Mouse (Mus musculus): ENCODE data around the gene Dapk2.
A peak's percentile ranks its signal among the peaks of the same experiment; 100 is the strongest.

Gene Dapk2

DNA sequence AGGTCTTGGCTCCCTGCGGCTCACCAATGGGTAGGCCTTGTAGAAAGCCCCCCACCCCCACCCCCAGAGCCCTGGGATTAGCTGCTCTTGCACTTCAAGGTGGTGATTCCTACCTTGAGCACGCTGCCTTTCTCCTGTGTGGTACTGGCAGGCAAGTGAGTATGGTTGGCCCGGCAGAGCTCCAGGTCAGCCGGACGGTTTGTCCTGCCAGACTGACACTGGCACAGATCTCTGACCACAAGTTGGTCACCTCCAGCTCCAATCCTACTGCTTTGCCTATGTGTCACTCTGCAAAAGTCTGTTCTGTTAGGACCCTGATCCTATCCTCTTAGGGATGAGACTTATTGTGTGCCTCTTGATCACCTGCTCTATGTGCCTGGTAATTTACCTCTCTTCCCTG, 26.5 kb downstream of the Dapk2 start:
- DNase-seq (ENCODE audit: low read depth, low spot score) = no peak

DNA sequence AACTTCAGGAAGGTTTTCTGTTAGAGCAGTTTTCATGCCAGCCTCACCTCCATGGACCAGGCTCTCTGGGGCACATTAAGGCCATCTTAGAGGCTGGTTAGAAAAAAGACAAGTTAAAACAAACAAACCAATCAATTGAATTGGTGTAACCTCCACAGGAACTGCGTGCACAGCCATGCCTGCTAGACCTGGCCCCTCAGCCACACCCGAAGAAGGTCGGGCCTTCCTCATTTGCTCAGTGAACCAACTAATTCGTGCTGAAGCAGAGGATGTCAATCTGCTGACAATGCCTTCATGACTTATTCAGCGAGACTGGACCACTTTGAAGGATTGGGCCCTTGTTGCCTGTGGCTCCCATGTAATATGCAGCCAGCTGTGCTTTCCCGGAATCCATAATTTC, 28.4 kb downstream of the Dapk2 start:
- DNase-seq (ENCODE audit: low read depth, low spot score) = no peak

DNA sequence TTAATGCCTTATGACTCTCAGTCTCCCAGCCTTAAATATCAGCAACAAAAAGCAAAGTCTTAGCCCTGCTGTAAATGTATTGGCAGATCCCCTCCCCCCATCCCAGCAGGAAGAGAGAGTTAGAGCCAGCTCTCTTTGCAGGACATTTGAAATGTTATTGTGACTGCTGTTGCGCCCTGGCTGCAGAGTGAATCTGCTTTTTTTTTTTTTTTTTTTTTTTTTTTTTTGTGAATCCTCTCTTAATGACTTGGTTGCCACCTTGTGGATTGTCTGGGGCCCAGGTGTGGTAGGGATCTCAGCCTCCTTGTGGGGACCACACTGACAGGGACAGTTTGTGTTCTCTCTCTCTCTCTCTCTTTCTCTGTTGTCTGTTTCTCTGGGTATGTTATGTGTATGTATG, 31.0 kb downstream of the Dapk2 start:
- DNase-seq (ENCODE audit: low read depth, low spot score) = no peak

DNA sequence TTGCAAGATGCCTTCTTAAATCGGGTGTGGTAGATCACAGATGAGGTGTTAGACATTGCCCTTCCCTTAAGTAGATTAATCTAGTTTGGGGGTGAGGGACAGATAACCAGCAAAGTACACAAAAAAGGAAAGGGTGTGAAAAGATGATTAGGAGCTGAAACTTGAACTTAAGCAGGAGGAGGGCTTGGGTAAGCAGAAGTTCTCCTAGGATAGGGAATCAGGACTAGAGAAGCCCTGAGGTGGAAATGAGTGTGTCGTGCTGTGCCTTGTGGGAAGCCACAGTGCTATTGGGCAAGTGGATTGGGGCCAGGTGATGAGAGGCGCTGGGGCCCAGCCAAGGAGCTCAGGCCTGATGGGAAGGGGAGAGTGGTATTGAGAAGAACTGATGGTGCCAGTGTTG, 36.0 kb downstream of the Dapk2 start:
- no peak for DNase-seq (ENCODE audit: low read depth, low spot score)

DNA sequence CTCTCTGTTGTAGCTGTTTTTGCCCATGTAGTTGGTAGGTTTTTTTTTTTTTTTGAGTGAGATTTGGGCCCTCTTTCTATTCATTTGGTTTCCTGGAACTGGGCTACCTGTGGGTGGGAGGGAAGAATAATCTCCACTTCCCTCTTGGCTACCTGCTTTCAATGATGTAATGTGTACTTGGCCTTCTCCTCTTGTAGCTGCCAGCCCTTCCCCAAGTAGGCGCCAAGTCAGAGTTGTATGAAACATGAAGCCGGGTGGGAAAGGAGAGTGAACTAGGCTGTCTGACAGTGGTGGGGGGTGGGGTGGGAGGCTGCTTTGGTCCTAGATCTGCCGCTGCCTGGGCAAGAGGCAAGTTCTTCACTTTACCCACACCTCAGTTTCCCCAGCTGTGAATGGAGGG, 38.5 kb downstream of the Dapk2 start:
- DNase-seq (ENCODE audit: low read depth, low spot score) = no peak

DNA sequence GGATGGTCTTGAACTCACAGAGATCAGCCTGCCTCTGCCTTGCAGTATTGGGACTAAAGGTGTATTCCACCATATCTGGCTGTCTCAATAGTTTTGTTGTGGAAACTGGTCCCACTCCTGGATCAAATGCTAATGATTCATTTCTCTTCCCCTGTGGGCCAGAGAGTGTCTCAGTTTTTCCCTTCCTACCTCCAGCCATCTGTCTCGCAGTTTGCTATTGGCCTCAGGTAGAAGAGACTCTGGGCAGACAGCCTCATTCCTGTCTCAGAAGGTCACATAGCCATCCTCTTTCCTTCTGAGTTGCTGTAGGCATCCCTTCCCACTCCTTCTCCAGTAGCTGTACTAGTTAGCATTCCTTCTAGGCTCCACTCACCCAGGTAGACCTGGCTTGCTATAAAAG, 40.5 kb downstream of the Dapk2 start:
- DNase-seq (ENCODE audit: low read depth, low spot score) = no peak

DNA sequence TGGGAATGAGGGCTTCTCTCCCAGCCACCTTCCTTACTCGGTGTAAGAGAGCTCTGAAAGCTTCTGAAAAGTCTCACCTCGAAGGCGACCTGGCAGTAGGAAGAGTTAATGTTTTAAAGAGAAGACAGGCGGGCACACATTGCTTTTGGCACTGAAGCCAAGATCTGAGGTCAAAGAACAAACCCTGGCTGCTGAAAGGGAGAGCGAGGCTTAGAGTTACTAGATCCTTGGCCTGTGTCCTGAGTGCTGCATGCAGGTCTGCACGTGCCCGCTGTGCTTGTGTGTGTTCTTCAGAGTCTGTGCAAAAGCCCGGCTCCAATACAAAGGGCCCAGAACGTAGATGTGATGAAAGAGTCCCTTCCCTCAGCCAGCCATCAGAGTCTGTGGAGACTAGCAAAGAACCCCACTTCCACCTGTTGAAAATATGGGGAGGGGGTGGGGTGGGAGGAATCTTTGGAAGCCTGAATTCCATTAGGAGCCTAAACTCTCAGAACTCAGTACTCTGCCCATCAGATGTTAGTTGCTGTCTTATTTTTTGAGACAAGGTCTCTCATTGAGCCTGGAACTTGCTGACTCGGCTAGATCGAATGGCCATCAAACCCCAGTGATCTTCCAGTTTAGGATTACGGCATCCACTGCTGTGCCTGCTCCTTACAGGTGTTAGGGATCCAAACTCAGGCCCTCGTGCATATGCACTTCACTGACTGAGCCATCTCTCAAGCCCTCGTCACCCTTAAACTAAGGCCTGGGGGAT, 41.8 kb downstream of the Dapk2 start:
- no peak for DNase-seq (ENCODE audit: low read depth, low spot score)

DNA sequence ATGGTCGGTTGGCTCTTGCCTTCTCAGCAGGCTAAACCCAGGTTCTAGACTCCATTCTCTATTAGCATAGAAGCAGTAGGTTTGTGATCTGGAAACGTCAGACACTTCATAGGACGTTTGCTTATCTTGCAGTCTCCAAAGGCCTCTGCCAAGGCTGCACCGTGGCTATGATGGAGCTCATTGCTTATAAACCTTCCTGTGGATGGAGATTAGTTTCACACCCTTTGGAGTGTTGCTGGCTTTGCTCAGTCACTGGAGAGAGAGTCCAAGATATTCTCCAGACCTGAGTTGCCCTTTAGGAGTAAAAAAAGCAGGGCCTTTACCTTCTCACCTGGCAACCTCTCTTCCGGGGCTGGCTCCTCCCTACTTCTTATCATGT, 42.4 kb downstream of the Dapk2 start:
- no peak for DNase-seq (ENCODE audit: low read depth, low spot score)

DNA sequence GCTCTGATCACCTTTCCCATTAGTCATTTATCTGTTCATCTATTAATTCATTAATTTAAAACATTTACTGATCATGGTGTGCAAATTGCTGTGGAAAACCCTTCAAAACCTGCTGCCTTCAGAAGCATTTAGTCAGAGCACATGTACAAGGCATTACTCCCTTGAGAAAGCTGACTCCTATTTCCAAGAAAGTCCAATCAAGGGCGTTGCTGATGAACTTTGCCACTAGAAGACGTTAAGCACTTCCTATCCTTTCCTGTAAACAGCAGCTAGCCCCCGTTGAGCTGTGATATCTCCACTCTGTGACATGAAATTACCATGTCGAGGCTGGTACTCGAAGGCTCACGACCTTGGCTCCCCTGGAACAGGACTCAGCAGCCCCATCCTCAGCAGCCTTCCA, 43.6 kb downstream of the Dapk2 start:
- no peak for DNase-seq (ENCODE audit: low read depth, low spot score)

DNA sequence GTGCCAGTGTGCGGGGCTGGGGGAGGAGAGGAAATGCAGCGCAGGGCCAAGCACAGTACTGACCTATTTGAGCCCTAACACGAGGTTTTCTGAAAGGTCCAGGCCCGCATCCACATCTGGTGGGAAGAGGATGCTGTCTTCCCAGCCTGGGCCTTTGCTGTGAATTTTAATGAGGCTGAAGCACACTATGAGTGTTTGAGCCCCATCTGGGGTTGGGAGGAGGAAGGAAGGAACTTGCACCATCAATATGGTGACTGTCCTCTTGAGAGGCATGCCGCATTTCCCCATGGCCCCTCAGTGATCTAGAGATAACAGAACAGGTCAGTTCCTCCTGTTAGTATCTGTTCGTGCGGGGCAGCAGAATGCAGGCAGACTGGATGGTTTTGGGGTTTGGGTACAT, 44.4 kb downstream of the Dapk2 start:
- no peak for DNase-seq (ENCODE audit: low read depth, low spot score)

DNA sequence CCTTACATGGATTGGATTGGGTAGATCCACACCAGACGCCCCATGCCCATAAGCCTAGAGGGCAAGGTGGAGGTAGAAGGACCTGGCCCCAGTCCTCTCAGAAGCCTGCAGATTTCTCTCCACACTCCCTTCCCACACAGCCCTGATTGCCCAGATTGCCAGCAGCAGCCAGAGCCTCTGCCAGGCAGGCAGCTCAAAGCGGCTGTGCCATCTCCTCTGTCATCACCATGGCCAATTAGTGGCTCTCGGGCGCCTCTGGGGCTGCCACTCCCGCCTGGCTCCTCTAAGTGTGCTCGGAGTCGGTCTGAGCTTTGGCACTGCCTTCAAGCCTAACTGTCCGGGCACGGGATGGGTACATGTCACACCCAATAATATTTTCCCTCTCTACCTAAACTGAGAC, 47.7 kb downstream of the Dapk2 start:
- DNase-seq (ENCODE audit: low read depth, low spot score) = no peak

DNA sequence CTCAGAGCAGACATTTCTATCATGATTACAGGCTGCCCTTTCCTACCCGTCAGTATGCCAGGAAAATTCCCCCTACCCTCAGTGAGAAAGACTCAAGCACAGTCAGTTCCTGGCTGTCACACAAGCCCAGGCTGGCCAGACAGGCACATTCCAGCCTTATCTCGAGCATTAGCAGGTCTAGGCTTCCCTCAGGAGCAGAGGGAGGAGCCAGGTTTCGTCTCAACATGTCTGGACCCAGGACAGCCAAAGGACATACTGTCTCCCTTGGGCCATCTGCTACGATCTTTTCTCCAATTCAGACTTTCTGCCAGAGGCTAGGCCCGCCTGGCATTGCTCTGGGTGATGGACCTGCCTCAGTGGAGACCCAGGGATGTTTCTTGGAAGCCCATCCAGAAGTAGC, 48.8 kb downstream of the Dapk2 start:
- DNase-seq (ENCODE audit: low read depth, low spot score) = no peak

DNA sequence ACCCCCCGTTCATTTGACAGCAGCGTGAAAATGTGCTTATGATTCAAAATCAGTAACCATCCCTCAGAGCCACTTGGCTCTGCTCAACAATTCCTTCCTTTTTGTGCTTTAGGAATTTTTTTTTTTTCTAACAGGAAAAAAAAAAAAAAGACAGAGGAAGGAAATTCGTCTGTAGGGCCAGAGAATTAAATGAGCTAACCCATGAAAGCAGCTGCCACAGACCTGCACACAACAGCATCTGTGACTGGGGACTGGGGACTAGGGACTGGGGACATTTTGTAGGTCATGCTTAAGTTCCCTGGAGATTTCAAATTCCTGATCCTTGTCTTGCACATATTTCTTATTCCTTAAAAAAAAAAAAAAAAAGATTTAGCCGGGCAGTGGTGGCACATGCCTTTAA, 53.4 kb downstream of the Dapk2 start:
- no peak for DNase-seq (ENCODE audit: low read depth, low spot score)

DNA sequence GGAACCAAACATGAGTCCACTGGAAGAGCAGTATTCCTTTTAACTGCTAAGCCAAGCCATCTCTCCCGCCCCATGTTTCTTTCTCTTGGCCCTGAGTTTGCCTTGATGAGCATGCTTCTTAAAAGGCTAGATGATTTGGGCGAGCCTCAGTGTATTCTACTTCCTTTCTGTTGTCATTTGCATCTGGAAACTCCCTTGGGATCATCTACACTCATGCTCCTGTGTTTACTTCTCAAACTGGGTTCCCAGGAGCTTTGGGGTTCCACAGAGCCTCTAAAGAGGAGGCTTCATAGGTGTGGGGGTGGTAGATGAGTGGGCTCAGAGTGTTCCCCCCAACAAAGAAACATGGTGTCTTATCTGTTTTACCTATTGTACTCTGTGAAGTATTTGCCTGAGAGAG, 54.1 kb downstream of the Dapk2 start:
- DNase-seq (ENCODE audit: low read depth, low spot score) = no peak

DNA sequence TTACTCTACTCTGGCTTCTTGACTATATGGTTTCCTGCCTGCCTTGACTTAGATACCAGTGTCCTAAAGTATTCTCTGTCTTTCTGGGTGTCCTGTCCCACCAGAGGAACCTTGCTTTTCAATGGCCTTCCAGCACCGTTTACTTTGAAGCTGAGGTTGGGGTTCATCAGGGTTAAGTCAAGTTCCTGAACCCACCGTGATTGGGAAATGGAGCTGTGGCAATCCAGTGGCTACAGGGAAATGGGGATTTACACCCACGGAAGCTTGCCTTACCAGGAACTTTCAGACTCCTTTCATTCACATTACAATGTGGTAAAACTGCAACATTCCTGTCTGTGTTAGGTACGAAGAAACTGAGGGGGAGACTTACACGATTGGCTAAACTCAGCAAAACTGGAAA, 54.8 kb downstream of the Dapk2 start:
- no peak for DNase-seq (ENCODE audit: low read depth, low spot score)

DNA sequence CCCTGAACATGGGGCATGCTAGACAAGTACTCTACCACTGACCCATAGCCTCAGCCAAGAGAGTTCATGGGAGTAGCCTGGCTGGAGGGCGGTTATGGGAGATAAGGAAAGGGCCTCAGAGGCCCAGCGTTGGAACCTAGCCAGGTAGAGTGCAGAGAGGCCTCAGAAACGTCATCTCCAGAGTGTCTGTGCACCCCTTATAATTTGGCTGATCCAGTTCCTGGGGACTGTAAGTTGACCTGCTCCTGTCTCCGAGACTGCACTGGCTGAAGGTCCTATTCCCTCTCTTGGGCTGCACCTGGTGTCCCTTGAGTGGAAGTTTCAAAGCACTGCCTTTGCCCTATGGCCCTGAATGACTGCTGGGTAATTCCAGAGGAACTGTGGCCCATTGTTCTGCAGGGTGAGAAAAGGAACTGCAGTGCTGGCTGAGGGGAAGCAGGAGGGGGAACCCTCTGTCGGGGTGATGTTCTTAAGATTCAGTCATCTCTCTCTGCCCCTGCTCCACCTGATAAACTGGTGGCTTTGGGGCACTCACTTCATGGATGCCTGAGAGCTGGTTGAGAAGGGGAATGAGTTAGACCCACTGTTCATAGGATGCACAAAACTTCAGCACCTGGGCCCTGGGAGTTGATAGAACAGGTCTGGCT, 55.5 kb downstream of the Dapk2 start:
- no peak for DNase-seq (ENCODE audit: low read depth, low spot score)

DNA sequence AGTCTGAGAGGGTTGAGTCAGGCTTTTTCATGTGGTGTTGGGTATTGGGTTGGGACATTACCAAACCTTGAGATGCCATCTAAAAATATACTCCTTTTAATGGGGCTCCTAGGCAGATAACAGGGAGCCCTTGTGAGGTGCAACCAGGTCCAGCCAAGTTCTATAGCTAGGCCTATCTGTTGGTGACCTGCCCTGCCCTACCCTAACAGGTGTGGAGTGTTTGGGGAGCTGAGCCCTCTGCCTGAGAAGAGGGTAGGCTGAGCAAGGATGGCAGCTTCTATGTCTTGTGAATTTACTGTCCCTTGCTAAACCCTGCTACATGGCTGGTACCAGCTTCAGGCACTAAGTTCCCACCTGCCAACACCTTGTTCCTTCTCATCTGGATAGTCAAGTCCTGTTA, 57.5 kb downstream of the Dapk2 start:
- DNase-seq (ENCODE audit: low read depth, low spot score) = no peak

DNA sequence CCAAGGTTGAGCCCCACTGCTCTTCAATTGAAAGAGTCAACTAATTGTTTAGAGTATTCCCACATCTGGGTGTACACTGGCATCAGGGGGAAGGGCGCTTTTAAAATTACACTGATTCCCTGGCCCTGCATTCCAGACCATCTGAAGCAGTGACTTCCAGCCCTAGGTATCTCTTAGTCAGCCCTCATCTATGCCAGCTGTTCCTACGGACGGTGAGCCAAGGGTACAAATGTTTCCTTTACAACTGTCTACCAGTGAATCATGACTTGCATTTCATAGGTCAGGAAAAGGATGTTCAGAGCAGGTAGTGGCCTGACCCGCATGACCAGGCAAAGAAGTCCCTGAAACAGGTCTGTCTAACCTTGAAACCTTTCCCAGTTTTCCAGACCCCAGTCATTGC, 59.9 kb downstream of the Dapk2 start:
- no peak for DNase-seq (ENCODE audit: low read depth, low spot score)

DNA sequence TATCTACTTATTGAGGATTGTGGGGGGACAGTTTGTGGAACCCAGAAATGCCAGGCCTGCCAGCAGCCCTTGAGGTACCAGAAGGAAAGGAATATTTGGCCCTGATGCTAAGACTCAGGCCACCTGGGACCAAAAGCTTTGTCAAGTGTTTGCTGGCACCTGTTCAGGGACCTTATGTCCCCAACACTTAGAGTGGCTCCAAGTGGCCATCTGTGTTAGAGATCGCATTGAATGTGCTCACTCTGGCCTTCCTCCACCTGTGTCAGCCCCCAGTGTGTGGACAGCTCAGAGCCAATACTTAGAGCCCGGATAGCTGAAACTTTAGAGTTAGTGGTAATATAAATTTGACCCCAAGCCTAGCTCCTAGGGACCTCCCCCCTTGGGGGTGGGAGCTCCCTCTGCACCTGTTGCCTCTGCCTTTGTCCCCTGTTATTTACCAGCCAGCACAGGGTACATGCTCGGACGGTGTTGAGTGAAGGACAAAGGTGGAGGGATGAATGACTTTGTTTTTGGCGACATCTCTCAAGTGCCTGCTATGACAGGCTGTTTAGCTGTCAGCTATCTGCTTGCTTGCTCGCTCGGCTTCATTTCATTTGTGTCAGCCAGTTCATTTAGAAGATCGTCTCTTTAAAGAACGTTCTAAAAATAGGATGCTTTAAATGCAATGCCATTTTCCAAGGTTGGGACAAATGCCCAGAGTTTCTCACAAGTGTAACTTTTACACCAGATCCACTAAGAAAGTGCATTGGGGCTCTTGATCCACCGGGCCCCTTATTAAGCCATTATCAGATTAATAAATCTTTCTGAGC, 61.1 kb downstream of the Dapk2 start:
- no peak for DNase-seq (ENCODE audit: low read depth, low spot score)

DNA sequence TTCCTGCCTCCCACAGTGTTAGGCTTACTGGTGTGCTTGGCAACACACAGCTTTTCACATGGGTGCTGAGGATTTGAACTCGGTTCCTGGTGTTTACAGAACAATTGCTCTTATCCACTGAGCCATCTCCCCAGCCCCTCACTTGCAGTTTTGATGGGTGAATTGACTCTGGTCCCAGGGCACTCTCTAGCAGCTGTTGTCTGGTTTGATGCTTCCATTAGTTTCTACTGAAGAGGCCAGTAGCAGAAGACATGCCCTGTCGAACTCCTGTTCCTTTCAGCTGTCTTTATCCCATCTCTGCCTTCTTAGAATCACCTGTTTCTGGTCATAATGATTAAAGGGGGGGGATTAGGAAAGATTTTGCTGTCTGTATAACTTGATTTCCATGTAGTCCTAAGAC, 65.8 kb downstream of the Dapk2 start:
- no peak for DNase-seq (ENCODE audit: low read depth, low spot score)

DNA sequence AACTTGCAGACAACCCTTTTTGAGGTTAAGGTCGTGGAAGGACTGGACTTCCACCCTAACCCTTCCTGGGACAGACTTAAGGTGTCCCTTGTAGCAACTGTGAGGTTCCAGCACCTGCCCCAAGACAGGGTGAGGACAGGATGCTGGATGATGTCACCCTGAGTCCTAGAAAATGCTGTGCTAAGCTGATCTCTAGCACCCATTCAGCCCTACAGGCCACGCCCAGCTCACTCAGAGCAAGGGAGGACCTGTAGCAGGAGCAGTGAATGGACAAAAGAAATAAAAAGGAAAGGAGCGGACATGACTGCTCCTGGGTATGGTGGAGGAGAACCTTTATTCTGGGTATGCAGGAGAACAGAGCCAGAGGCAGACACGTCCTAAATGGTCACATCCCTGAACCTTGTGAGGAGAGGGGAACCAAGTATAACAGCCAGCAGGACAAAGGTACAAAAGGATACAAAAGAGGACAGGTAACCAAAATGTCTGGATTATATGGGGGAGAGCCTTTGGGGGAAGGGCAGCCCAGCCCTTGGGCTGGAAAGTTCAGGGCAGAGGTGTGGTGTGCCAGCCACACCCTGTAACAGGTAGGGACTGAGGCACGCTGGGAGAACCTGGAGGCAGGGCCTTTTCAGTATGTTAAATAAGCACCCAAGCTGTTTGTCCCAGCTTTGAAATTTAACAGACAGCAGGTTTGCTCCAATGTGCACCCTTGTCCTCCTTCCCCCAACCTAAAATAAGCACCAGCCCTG, 67.9 kb downstream of the Dapk2 start:
- peak; percentile 44 for DNase-seq (ENCODE audit: low read depth, low spot score)

DNA sequence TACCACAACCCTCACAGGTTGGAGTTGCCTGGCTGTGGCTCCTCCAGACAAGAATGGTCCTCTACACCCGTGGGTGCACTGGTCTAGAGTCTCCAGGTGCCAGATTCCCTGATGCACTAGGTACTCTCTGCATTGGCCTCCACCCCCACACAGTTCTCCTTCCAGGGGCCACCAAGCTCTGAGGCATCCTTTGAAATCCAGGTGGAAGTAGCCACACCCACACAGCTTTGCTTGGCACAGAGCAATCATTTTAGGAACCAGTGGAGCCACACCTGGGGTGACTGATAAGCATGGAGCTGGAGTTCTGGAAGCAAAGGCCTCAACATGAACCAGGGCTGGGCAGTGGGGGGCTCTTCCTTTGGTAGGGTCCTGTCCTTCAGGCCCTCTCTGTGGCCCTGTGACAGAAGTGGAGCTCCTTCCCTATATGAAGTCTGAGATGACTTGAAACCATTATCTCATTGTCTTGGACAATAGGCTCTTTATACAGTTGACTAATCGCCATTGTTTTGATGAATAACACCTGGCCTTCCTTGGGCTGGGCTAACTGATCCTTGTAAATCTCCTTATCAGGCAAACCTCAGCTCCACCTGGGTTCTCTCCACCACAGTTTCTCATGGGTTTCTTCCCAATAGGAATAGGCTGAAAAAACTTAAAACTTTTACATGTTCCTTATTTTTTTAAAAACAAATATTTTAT, 70.6 kb downstream of the Dapk2 start:
- peak; percentile 61 for DNase-seq (ENCODE audit: low read depth, low spot score)

Measured in ZHBTc4 (cell line).